Mouse (Mus musculus) ES-E14 (cell line): Measurements from ENCODE around the gene Slc36a1. TPM values are rescaled to one million over a fixed set of nuclear protein-coding genes. Genes with fewer than 3 reads are reported as not detected.

Experiments used
- DNase-seq: peaks from one replicate; pipeline ENCODE4 v3.0.0-alpha.2; 2013; ENCODE audit warnings: low read depth, low spot score
- H3K27ac ChIP-seq: 2 replicates; pipeline ENCODE4 v1.5.1; 2012; ENCODE audit warnings: low read depth, mild to moderate bottlenecking, low read length, moderate library complexity, mixed read lengths; ENCODE audit not compliant: poor library complexity, insufficient read depth, severe bottlenecking
- H3K36me3 ChIP-seq: 2 replicates; pipeline ENCODE4 v1.6.1; 2012; ENCODE audit warnings: mild to moderate bottlenecking, low read length, moderate library complexity, mixed read lengths; ENCODE audit not compliant: control insufficient read depth, poor library complexity, insufficient read depth, severe bottlenecking
- H3K4me1 ChIP-seq, 2 experiments: fragments of 150-350 bp in 1 of 2; sonication (generic) in 1 of 2; 2 replicates each; pipeline ENCODE4 v1.6.1; 2012; ENCODE audit warnings: low read length in 2 of 2, mild to moderate bottlenecking in 1 of 2, mixed read lengths in 1 of 2; ENCODE audit not compliant: control insufficient read depth in 2 of 2, insufficient read depth in 2 of 2, poor library complexity in 1 of 2
- H3K4me3 ChIP-seq, 2 experiments: fragments of 150-350 bp in 1 of 2; sonication (generic) in 1 of 2; 2 replicates each; pipeline ENCODE4 v1.5.1; 2012; ENCODE audit warnings: low read length in 2 of 2, low read depth in 1 of 2, mild to moderate bottlenecking in 1 of 2, mixed read lengths in 1 of 2; ENCODE audit not compliant: insufficient read depth in 1 of 2, poor library complexity in 1 of 2, severe bottlenecking in 1 of 2
- H3K9ac ChIP-seq: 2 replicates; pipeline ENCODE4 v1.6.1; 2012; ENCODE audit warnings: low read depth, mild to moderate bottlenecking, low read length, mixed read lengths; ENCODE audit not compliant: poor library complexity, insufficient read depth, severe bottlenecking
- H3K9me3 ChIP-seq: fragments of 150-350 bp; sonication (generic); 2 replicates; pipeline ENCODE4 v1.6.1; 2012; ENCODE audit warnings: low read depth, mild to moderate bottlenecking, low read length; ENCODE audit not compliant: control insufficient read depth, insufficient read depth
- CHD2 ChIP-seq: IDR thresholded peaks from 2 replicates; pipeline ENCODE4 v1.6.1; 2014; ENCODE audit warnings: mild to moderate bottlenecking, low read depth, low read length, inconsistent platforms
- HCFC1 ChIP-seq: IDR thresholded peaks from 2 replicates; pipeline ENCODE4 v1.6.1; 2012; ENCODE audit warnings: low read length, inconsistent platforms, borderline replicate concordance; ENCODE audit not compliant: insufficient read depth
- MAFK ChIP-seq: IDR thresholded peaks from 2 replicates; pipeline ENCODE4 v1.6.1; 2014; ENCODE audit warnings: mild to moderate bottlenecking, low read depth, low read length, inconsistent platforms; ENCODE audit not compliant: insufficient read depth
- ZC3H11A ChIP-seq: IDR thresholded peaks from 2 replicates; pipeline ENCODE4 v1.6.1; 2012; ENCODE audit warnings: low read depth, mild to moderate bottlenecking, inconsistent platforms, low read length, borderline replicate concordance
- ZNF384 ChIP-seq: IDR thresholded peaks from 2 replicates; pipeline ENCODE4 v1.6.1; 2012; ENCODE audit warnings: low read depth, low read length, inconsistent platforms
- in situ Hi-C, 2 experiments: fragments of 600-800 bp; cut with MboI; formaldehyde crosslinking; loops; one replicate each; pipeline ENCODE4 v1.15.1; 2025; ENCODE audit warnings: low sequenced_read_pairs in 2 of 2, inconsistent platforms in 1 of 2; ENCODE audit not compliant: unreplicated experiment in 2 of 2
- total RNA-seq: library from RNA; depleted of rRNA; stranded (reverse); fragments of 300-350 nt; gene quantifications from 2 replicates; pipeline ENCODE4 v1.2.3, GENCODE M21; 2012

Slc36a1 gene
- total RNA-seq, 1 experiment: 7.4 TPM

- TF ChIP-seq ZNF384 (no peak), MAFK (no peak), ZC3H11A (no peak), HCFC1 (no peak), CHD2 (no peak)
- in situ Hi-C loops: loop anchor here (10.0 kb wide), 1 partner anchor 176 kb away; no protein-coding TSS in a partner anchor
Measured at GRCm38 (mm10) chr11:55209032-55209431, 4.9 kb downstream of the Slc36a1 start.

GRCm38 (mm10) chr11:55209626-55210353 lies 5.6 kb downstream of the Slc36a1 start:
- in situ Hi-C loops: loop anchor here (10.0 kb wide), 1 partner anchor 175 kb away; no protein-coding TSS in a partner anchor
- Histone ChIP-seq H3K4me3 (no peak overlapping the region), H3K27ac (no peak overlapping the region), H3K9me3 (no peaks in the 10 kb centered on the region), H3K4me1 (peaks cover 0 to 11% of the 10 kb centered on the region in 2 experiments; a peak in 2 of 4 replicates), H3K9ac (no peak overlapping the region), H3K36me3 (no peaks in the 10 kb centered on the region)
- TF ChIP-seq HCFC1: no peak
- no peak for TF ChIP-seq CHD2
- no peak for TF ChIP-seq ZC3H11A
- no peak for TF ChIP-seq MAFK
- no peak for TF ChIP-seq ZNF384
- no peak for DNase-seq

More at GRCm38 (mm10) chr11:55209032-55209431, 4.9 kb downstream of the Slc36a1 start:
- Histone ChIP-seq H3K9ac (no peak overlapping the region), H3K36me3 (no peaks in the 10 kb centered on the region), H3K4me1 (peaks cover 0 to 11% of the 10 kb centered on the region in 2 experiments; a peak in 2 of 4 replicates), H3K4me3 (no peak overlapping the region), H3K27ac (no peak overlapping the region), H3K9me3 (no peaks in the 10 kb centered on the region)
- DNase-seq: no peak

GRCm38 (mm10) chr11:55213518-55213917 lies 9.4 kb downstream of the Slc36a1 start:
- in situ Hi-C loops: no loop called here
- DNase-seq: no peak
- no peak overlapping the region for H3K4me3 ChIP-seq
- H3K9me3 ChIP-seq: no peaks in the 10 kb centered on the region
- no peak overlapping the region for H3K9ac ChIP-seq
- H3K27ac ChIP-seq: no peak overlapping the region
- peaks cover 0 to 11% of the 10 kb centered on the region in 2 experiments; a peak in 2 of 4 replicates for H3K4me1 ChIP-seq
- H3K36me3 ChIP-seq: no peaks in the 10 kb centered on the region
- TF ChIP-seq ZNF384 (no peak), ZC3H11A (no peak), MAFK (no peak), CHD2 (no peak), HCFC1 (no peak)

GRCm38 (mm10) chr11:55214161-55214560 lies 10.0 kb downstream of the Slc36a1 start:
- Histone ChIP-seq H3K9ac (no peak overlapping the region), H3K4me1 (peaks cover 0 to 11% of the 10 kb centered on the region in 2 experiments; a peak in 2 of 4 replicates), H3K4me3 (no peak overlapping the region), H3K9me3 (no peaks in the 10 kb centered on the region), H3K27ac (no peak overlapping the region), H3K36me3 (no peaks in the 10 kb centered on the region; the same call in 1 of the 2 replicates)
- in situ Hi-C loops: no loop called here
- no peak for TF ChIP-seq CHD2
- TF ChIP-seq ZC3H11A: no peak
- TF ChIP-seq HCFC1: no peak
- TF ChIP-seq ZNF384: no peak
- TF ChIP-seq MAFK: no peak
- no peak for DNase-seq
